Mouse (Mus musculus): Measurements from ENCODE around the gene Olfr810.

Olfr810 gene

DNA sequence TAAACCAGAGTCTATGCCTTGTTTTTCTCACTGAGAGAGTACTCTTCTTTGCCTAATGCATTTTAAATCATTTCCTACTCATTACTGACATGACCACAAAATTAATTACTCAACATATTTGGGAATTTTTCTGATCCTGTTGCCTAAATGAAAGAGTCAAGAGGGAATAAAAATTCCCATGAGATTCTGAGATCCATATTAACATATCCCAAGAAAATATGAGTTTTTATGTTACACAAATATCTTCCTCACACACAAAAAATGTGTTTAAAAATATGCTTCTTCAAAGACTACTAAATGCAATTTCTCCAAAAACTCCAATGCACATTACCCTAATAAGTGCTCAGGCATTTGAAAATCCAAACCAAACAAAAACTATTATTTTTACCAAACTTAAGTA lies at the start of gene Olfr810:
Gene Olfr810 (minus strand): TSS at position 101 of the 400 bp plus-strand sequence.
- DNase-seq: no peak

DNA sequence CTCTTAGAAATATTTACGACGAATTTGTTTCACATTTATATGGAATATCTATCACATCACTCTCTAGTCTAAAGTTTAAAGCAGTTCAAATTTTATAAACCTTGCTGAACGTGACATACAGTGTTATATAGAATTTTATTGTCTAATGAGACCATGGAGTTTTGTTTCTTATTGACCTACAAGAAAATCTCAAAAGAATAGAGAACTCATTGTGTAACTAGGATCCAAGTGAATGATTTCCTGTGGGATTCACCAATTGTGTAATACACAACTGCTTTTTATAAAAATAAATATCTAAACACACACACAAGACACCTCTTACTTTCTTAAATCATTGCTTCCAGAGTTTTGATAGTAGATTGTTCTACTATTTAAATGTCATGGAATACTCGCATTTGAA lies 9.6 kb upstream of the Olfr810 start, which contains the start of gene Olfr811:
Gene Olfr811 (minus strand): TSS at position 101 of the 400 bp plus-strand sequence.
- DNase-seq: no peak

DNA sequence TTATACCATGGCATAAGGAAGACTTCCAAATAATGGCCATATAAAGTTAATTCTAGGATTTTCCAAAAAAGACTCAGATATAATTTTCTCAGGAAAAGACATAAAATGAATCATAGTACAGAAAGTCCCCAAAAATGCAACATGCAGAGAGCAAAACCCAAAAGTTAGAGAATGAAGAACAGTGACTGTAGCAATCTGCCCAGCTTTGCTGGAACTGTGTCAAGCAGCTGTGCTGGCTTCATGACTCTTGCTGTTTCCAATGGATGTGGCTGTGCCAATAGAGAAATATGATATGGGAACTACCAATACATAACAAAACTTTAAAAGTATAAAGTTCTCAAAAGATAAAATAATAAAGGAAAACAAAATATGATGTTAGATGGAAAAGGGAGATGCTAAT lies 16.6 kb downstream of the Olfr810 start:
- no peak for DNase-seq

- DNase-seq: no peak
Observed at GRCm38 (mm10) chr10:129774338-129774737, 20.4 kb downstream of the Olfr810 start, which contains the start of gene Olfr809. Gene Olfr809 (plus strand): TSS chr10:129774638.

GRCm38 (mm10) chr10:129765182-129765581 lies 29.5 kb downstream of the Olfr810 start, which contains the start of gene Olfr808:
Gene Olfr808 (plus strand): TSS chr10:129765482.
- DNase-seq: no peak

DNA sequence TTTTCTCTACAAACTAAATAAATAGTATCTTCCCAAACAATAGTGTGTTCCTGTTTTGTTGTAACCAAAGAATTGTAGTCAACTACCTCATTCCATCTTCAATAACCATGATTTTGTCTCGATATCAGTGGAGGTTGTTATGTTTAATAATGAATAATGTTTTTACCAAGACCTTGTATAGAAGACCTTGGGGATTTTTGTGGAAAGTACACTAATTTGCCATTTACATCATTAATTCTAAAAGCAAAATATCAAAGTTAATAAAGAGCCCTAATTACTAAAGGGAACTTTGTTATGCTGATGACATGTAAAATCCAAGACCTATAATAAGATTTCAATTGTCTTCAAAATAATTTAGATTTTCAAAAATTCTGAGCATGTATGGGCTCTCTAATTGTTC lies 37.0 kb downstream of the Olfr810 start, which contains the start of gene Olfr807:
Gene Olfr807 (minus strand): TSS at position 101 of the 400 bp plus-strand sequence.
- no peak for DNase-seq

- no peak for DNase-seq
Observed at GRCm38 (mm10) chr10:129741821-129742220, 52.9 kb downstream of the Olfr810 start, which contains the start of gene Olfr806. Gene Olfr806 (minus strand): TSS chr10:129741921.

All from kidney, postnatal 25 days (tissue).